In genomic region chr5:115194626-115195221, GRCm38 (mm10) we compare ENCODE assay signal across 8 mouse cellular contexts. TPM values are rescaled to one million over a fixed set of nuclear protein-coding genes. Genes with fewer than 3 reads are reported as not detected.
DNase-seq lines count a peak whose midpoint lies in the region; ATAC-seq and TF ChIP-seq lines count a peak whose summit lies in the region.

No protein-coding gene starts in this region.

- peaks cover 26% of the 10 kb centered on the region for H3K4me1 ChIP-seq in heart, embryonic 15.5 days (replicated peaks)
- peaks cover 10% of the 10 kb centered on the region for H3K4me1 ChIP-seq in forebrain, postnatal 0 days (ENCODE audit: insufficient read depth)
- H3K4me1 ChIP-seq in midbrain, embryonic 11.5 days (ENCODE audit: control insufficient read depth, insufficient read depth, low read length), result peaks cover 23% of the 10 kb centered on the region

- ATAC-seq in heart, embryonic 15.5 days (replicated peaks; ENCODE audit: insufficient number of reproducible peaks, insufficient read depth, low FRiP score, low read depth), result no peak
- ATAC-seq in forebrain, postnatal 0 days, result peak; percentile 56
- ATAC-seq in midbrain, embryonic 11.5 days (ENCODE audit: low FRiP score), result no peak; the same call in 1 of the 2 replicates
- no peak for ATAC-seq in activated CD4-positive, CD25-positive, alpha-beta regulatory T cell, adult 4 months
- no peak for ATAC-seq in megakaryocyte progenitor cell, adult 5-6 weeks (replicated peaks; ENCODE audit: poor library complexity)

- DNase-seq in heart, postnatal 36 days, result no peak
- DNase-seq in cerebellum, adult 18-20 months, result peak; percentile 63 to 71
- peak; percentile 51 for DNase-seq in forebrain, postnatal 0 days
- DNase-seq in midbrain, embryonic 11.5 days (ENCODE audit: low spot score, missing footprints), result no peak
- no peak for DNase-seq in kidney, postnatal 36 days

- TF ChIP-seq CTCF in forebrain, postnatal 0 days (IDR thresholded peaks at IDR 0.05; ENCODE audit: low read depth), result no peak

- H3K4me2 ChIP-seq in heart, embryonic 15.5 days, result peak overlapping the region; percentile 100
- peak overlapping the region; percentile 99 for H3K4me2 ChIP-seq in forebrain, postnatal 0 days (ENCODE audit: low read depth)
- H3K4me2 ChIP-seq in midbrain, embryonic 11.5 days, result peak overlapping the region; percentile 100

- no peak overlapping the region for H3K9ac ChIP-seq in heart, embryonic 15.5 days
- 0 out of 2 replicates have a peak overlapping the region, but pooled peaks have one; percentile 70 for H3K9ac ChIP-seq in forebrain, postnatal 0 days
- H3K9ac ChIP-seq in midbrain, embryonic 11.5 days (ENCODE audit: low read length), result peak overlapping the region; percentile 65; the same call in 1 of the 2 replicates

- H3K9me3 ChIP-seq in heart, embryonic 15.5 days (replicated peaks), result no peaks in the 10 kb centered on the region
- no peaks in the 10 kb centered on the region for H3K9me3 ChIP-seq in forebrain, postnatal 0 days (ENCODE audit: low read length)
- H3K9me3 ChIP-seq in midbrain, embryonic 11.5 days (ENCODE audit: control insufficient read depth, low read length), result no peaks in the 10 kb centered on the region

- peaks cover 62% of the 10 kb centered on the region for H3K27me3 ChIP-seq in heart, embryonic 15.5 days
- no peaks in the 10 kb centered on the region for H3K27me3 ChIP-seq in forebrain, postnatal 0 days (ENCODE audit: insufficient read depth, low read length)
- H3K27me3 ChIP-seq in midbrain, embryonic 11.5 days (ENCODE audit: control insufficient read depth, insufficient read depth, low read length), result peaks cover 55% of the 10 kb centered on the region

- H3K4me3 ChIP-seq in heart, embryonic 15.5 days, result peak overlapping the region; percentile 60
- no peak overlapping the region for H3K4me3 ChIP-seq in forebrain, postnatal 0 days (ENCODE audit: low read depth, low read length)
- peak overlapping the region; percentile 62 for H3K4me3 ChIP-seq in midbrain, embryonic 11.5 days (ENCODE audit: low read depth, low read length)

- intact Hi-C loops in heart, postnatal 36 days (cut with DNase I), result no loop called here

- WGBS in heart, embryonic 15.5 days, result 7% methylated on average over 12 of the region's 12 CpGs
- 5% methylated on average over 12 of the region's 12 CpGs for WGBS in forebrain, postnatal 0 days
- 7% methylated on average over 12 of the region's 12 CpGs for WGBS in midbrain, embryonic 11.5 days

- no peaks in the 10 kb centered on the region for H3K36me3 ChIP-seq in heart, embryonic 15.5 days
- no peaks in the 10 kb centered on the region for H3K36me3 ChIP-seq in forebrain, postnatal 0 days (ENCODE audit: insufficient read depth)
- no peaks in the 10 kb centered on the region for H3K36me3 ChIP-seq in midbrain, embryonic 11.5 days (ENCODE audit: control insufficient read depth, insufficient read depth, low read length)

- no peak overlapping the region for H3K27ac ChIP-seq in heart, embryonic 15.5 days
- H3K27ac ChIP-seq in forebrain, postnatal 0 days (ENCODE audit: low read depth, low read length), result peak overlapping the region; percentile 79
- no peak overlapping the region for H3K27ac ChIP-seq in midbrain, embryonic 11.5 days (ENCODE audit: low read depth, low read length)

RNA-seq across cellular contexts. Expression of gene Cabp1, which starts 0.5 kb away (rescaled TPM):
- 0.96 and 1.2 TPM in 2 replicates for polyA plus RNA-seq in heart, embryonic 15.5 days (2015; fragmentation: Nextera tagmentation; extraction: Ambion mirVana)
- total RNA-seq in heart, postnatal 36 days (2021), result 1 to 10 TPM; 1.8 to 3.2 TPM
- 28.1 and 31.5 TPM in 2 replicates for total RNA-seq in forebrain, postnatal 0 days (2014; rRNA removed)
- 12.6 and 19.4 TPM in 2 replicates for polyA plus RNA-seq in forebrain, postnatal 0 days (2015; fragmentation: Nextera tagmentation; extraction: Ambion mirVana)
- polyA plus RNA-seq in midbrain, embryonic 11.5 days (2014; fragmentation: Nextera tagmentation; extraction: Ambion mirVana), result 1.1 and 2.3 TPM in 2 replicates
- under 1 TPM in 1 of 2 experiments, not detected in 1; 0.54 TPM for polyA plus RNA-seq in activated CD4-positive, CD25-positive, alpha-beta regulatory T cell, adult 4 months (2017; shearing (Covaris generic))
- not detected in 2 replicates for total RNA-seq in megakaryocyte progenitor cell, adult 5-6 weeks (2015)
- not detected in 2 replicates for total RNA-seq in megakaryocyte progenitor cell, adult 5-6 weeks (2017)

RNA-seq across cellular contexts. Expression of gene Mlec, which starts 36.7 kb away (rescaled TPM):
- 54.4 and 76.7 TPM in 2 replicates for polyA plus RNA-seq in heart, embryonic 15.5 days (2015; fragmentation: Nextera tagmentation; extraction: Ambion mirVana)
- total RNA-seq in heart, postnatal 36 days (2021), result 10 to 100 TPM; 73.4 to 93.0 TPM
- 49.9 and 58.6 TPM in 2 replicates for total RNA-seq in forebrain, postnatal 0 days (2014; rRNA removed)
- polyA plus RNA-seq in forebrain, postnatal 0 days (2015; fragmentation: Nextera tagmentation; extraction: Ambion mirVana), result 8.4 and 15.7 TPM in 2 replicates
- polyA plus RNA-seq in midbrain, embryonic 11.5 days (2014; fragmentation: Nextera tagmentation; extraction: Ambion mirVana), result 30.0 and 37.3 TPM in 2 replicates
- polyA plus RNA-seq in activated CD4-positive, CD25-positive, alpha-beta regulatory T cell, adult 4 months (2017; shearing (Covaris generic)), result 10 to 100 TPM; 26.8 to 37.1 TPM
- 242 and 279 TPM in 2 replicates for total RNA-seq in megakaryocyte progenitor cell, adult 5-6 weeks (2015)
- total RNA-seq in megakaryocyte progenitor cell, adult 5-6 weeks (2017), result 276 and 305 TPM in 2 replicates

RNA-seq across cellular contexts. Expression of gene Pop5, which starts 40.9 kb away (rescaled TPM):
- polyA plus RNA-seq in heart, embryonic 15.5 days (2015; fragmentation: Nextera tagmentation; extraction: Ambion mirVana), result 56.2 and 60.3 TPM in 2 replicates
- 10 to 100 TPM; 31.5 to 35.5 TPM for total RNA-seq in heart, postnatal 36 days (2021)
- total RNA-seq in forebrain, postnatal 0 days (2014; rRNA removed), result 32.8 and 40.8 TPM in 2 replicates
- polyA plus RNA-seq in forebrain, postnatal 0 days (2015; fragmentation: Nextera tagmentation; extraction: Ambion mirVana), result 85.9 and 96.6 TPM in 2 replicates
- polyA plus RNA-seq in midbrain, embryonic 11.5 days (2014; fragmentation: Nextera tagmentation; extraction: Ambion mirVana), result 91.0 and 98.7 TPM in 2 replicates
- polyA plus RNA-seq in activated CD4-positive, CD25-positive, alpha-beta regulatory T cell, adult 4 months (2017; shearing (Covaris generic)), result 100 to 1,000 TPM; 122 to 135 TPM
- 67.7 and 81.9 TPM in 2 replicates for total RNA-seq in megakaryocyte progenitor cell, adult 5-6 weeks (2015)
- 76.4 and 82.8 TPM in 2 replicates for total RNA-seq in megakaryocyte progenitor cell, adult 5-6 weeks (2017)

RNA-seq across cellular contexts. Expression of gene Unc119b, which starts 59.9 kb away (rescaled TPM):
- polyA plus RNA-seq in heart, embryonic 15.5 days (2015; fragmentation: Nextera tagmentation; extraction: Ambion mirVana), result 18.1 and 21.8 TPM in 2 replicates
- 10 to 100 TPM; 17.7 to 21.3 TPM for total RNA-seq in heart, postnatal 36 days (2021)
- total RNA-seq in forebrain, postnatal 0 days (2014; rRNA removed), result 24.7 and 27.2 TPM in 2 replicates
- 17.4 and 20.3 TPM in 2 replicates for polyA plus RNA-seq in forebrain, postnatal 0 days (2015; fragmentation: Nextera tagmentation; extraction: Ambion mirVana)
- polyA plus RNA-seq in midbrain, embryonic 11.5 days (2014; fragmentation: Nextera tagmentation; extraction: Ambion mirVana), result 55.1 and 64.6 TPM in 2 replicates
- 10 to 100 TPM; 18.3 to 19.0 TPM for polyA plus RNA-seq in activated CD4-positive, CD25-positive, alpha-beta regulatory T cell, adult 4 months (2017; shearing (Covaris generic))
- total RNA-seq in megakaryocyte progenitor cell, adult 5-6 weeks (2015), result 4.1 and 7.2 TPM in 2 replicates
- total RNA-seq in megakaryocyte progenitor cell, adult 5-6 weeks (2017), result 9.6 and 11.2 TPM in 2 replicates

Comparison
In these comparisons a context has a peak if more than half of its experiments do, and no peak if none do; other contexts are left out.
1. DNase-seq: peak in cerebellum, adult 18-20 months (2 of 2) and forebrain, postnatal 0 days (single experiment); none in heart, postnatal 36 days (0 of 2), midbrain, embryonic 11.5 days (single experiment) and kidney, postnatal 36 days (0 of 2).
2. Peak in every context shown above with its lines, with median percentiles within 50 percentile points of each other: H3K4me2 ChIP-seq.